Mouse (Mus musculus) neural tube, embryonic 15.5 days (tissue): ENCODE measurements at regions not wholly inside any gene's neighbourhood (a gene's known extent, or its start where the extent isn't known, plus 50 kb on each side); places are given as distances from the start of the nearest gene placed in this dataset.

Experiments used
- ATAC-seq: fragments of 200-750 bp; cut with Nextera tagmentation; 2 replicates; pipeline ENCODE4 v1.8.0; 2017; ENCODE audit warnings: mild to moderate bottlenecking, moderate TSS enrichment, moderate library complexity; ENCODE audit not compliant: low FRiP score
- H3K27ac ChIP-seq: fragments of 300-500 bp; sonication (generic); replicated peaks from 2 replicates; pipeline ENCODE4 v1.5.1; 2015; ENCODE audit warnings: mild to moderate bottlenecking, inconsistent platforms
- H3K27me3 ChIP-seq: fragments of 300-500 bp; sonication (generic); replicated peaks from 2 replicates; pipeline ENCODE4 v1.6.1; 2015; ENCODE audit warnings: inconsistent platforms
- H3K36me3 ChIP-seq: fragments of 300-500 bp; sonication (generic); 2 replicates; pipeline ENCODE4 v1.6.1; 2015; ENCODE audit warnings: inconsistent platforms
- H3K4me1 ChIP-seq: fragments of 300-500 bp; sonication (generic); 2 replicates; pipeline ENCODE4 v1.6.1; 2015; ENCODE audit warnings: inconsistent platforms
- H3K4me2 ChIP-seq: fragments of 300-500 bp; sonication (generic); 2 replicates; pipeline ENCODE4 v1.6.1; 2015; ENCODE audit warnings: inconsistent platforms, mild to moderate bottlenecking, moderate library complexity
- H3K4me3 ChIP-seq: fragments of 300-500 bp; sonication (generic); replicated peaks from 2 replicates; pipeline ENCODE4 v1.5.1; 2015; ENCODE audit warnings: mild to moderate bottlenecking, inconsistent platforms
- H3K9ac ChIP-seq: fragments of 300-500 bp; sonication (generic); replicated peaks from 2 replicates; pipeline ENCODE4 v1.6.1; 2015; ENCODE audit warnings: mild to moderate bottlenecking, inconsistent platforms
- H3K9me3 ChIP-seq: fragments of 300-500 bp; sonication (generic); replicated peaks from 2 replicates; pipeline ENCODE4 v1.6.1; 2016; ENCODE audit warnings: inconsistent platforms
- WGBS: fragments of 180-500 bp; shearing (Covaris S2); methylation state at CpG from one replicate; pipeline ENCODE4 v1.1.7; 2015; ENCODE audit warnings: mixed read lengths; 5-methylcytosine and 5-hydroxymethylcytosine counted together

- 84% methylated on average over 6 of the region's 6 CpGs for WGBS
- no peak overlapping the region for H3K4me3 ChIP-seq
- ATAC-seq = no peak
- no peak overlapping the region for H3K27ac ChIP-seq
- no peaks in the 10 kb centered on the region for H3K4me1 ChIP-seq
- no peak overlapping the region for H3K4me2 ChIP-seq
- no peak overlapping the region for H3K9ac ChIP-seq
- H3K9me3 ChIP-seq = no peaks in the 10 kb centered on the region
- H3K36me3 ChIP-seq = no peaks in the 10 kb centered on the region
- no peaks in the 10 kb centered on the region for H3K27me3 ChIP-seq
Observed at GRCm38 (mm10) chr12:8070788-8071187, 93.3 kb downstream of the Apob start.

- Histone ChIP-seq H3K27ac (no peak overlapping the region), H3K4me2 (no peak overlapping the region), H3K9me3 (no peaks in the 10 kb centered on the region), H3K9ac (no peak overlapping the region), H3K36me3 (no peaks in the 10 kb centered on the region), H3K4me1 (no peaks in the 10 kb centered on the region), H3K27me3 (no peaks in the 10 kb centered on the region), H3K4me3 (no peak overlapping the region)
- 80% methylated on average over 4 of the region's 4 CpGs for WGBS
- no peak for ATAC-seq
Observed at GRCm38 (mm10) chr12:8071286-8071685, 93.8 kb downstream of the Apob start.

- H3K27ac ChIP-seq = no peak overlapping the region
- no peaks in the 10 kb centered on the region for H3K9me3 ChIP-seq
- H3K4me1 ChIP-seq = no peaks in the 10 kb centered on the region
- H3K9ac ChIP-seq = no peak overlapping the region
- ATAC-seq = no peak
- H3K36me3 ChIP-seq = no peaks in the 10 kb centered on the region
- H3K4me2 ChIP-seq = no peak overlapping the region
- H3K4me3 ChIP-seq = no peak overlapping the region
- H3K27me3 ChIP-seq = no peaks in the 10 kb centered on the region
Observed at GRCm38 (mm10) chr12:8076010-8076540, 98.6 kb downstream of the Apob start.

GRCm38 (mm10) chr12:8077346-8077745 lies 99.9 kb downstream of the Apob start:
- Histone ChIP-seq H3K27ac (no peak overlapping the region), H3K9me3 (no peaks in the 10 kb centered on the region), H3K4me2 (no peak overlapping the region), H3K36me3 (no peaks in the 10 kb centered on the region), H3K27me3 (no peaks in the 10 kb centered on the region), H3K4me1 (no peaks in the 10 kb centered on the region), H3K9ac (no peak overlapping the region), H3K4me3 (no peak overlapping the region)
- WGBS = 92% methylated on average over 4 of the region's 4 CpGs
- no peak for ATAC-seq

GRCm38 (mm10) chr12:8078046-8078445 lies 100.6 kb downstream of the Apob start:
- WGBS = 75% methylated on average over 3 of the region's 3 CpGs
- Histone ChIP-seq H3K36me3 (no peaks in the 10 kb centered on the region), H3K27me3 (no peaks in the 10 kb centered on the region), H3K4me3 (no peak overlapping the region), H3K4me1 (no peaks in the 10 kb centered on the region), H3K27ac (no peak overlapping the region), H3K9me3 (no peaks in the 10 kb centered on the region), H3K9ac (no peak overlapping the region), H3K4me2 (no peak overlapping the region)
- ATAC-seq = no peak

- H3K4me2 ChIP-seq = no peak overlapping the region
- ATAC-seq = no peak
- 77% methylated on average over 8 of the region's 8 CpGs for WGBS
Observed at GRCm38 (mm10) chr12:8082688-8083661, 105.5 kb downstream of the Apob start.

GRCm38 (mm10) chr12:8087958-8088357 lies 110.5 kb downstream of the Apob start:
- no peak overlapping the region for H3K27ac ChIP-seq
- no peak overlapping the region for H3K4me3 ChIP-seq
- ATAC-seq = no peak
- H3K4me2 ChIP-seq = no peak overlapping the region
- WGBS = 65% methylated on average over 1 of the region's 3 CpGs
- no peak overlapping the region for H3K9ac ChIP-seq
- no peaks in the 10 kb centered on the region for H3K4me1 ChIP-seq
- no peaks in the 10 kb centered on the region for H3K27me3 ChIP-seq
- H3K9me3 ChIP-seq = 0 out of 2 replicates have a peak, but pooled peaks cover 2% of the 10 kb centered on the region
- no peaks in the 10 kb centered on the region for H3K36me3 ChIP-seq

More at GRCm38 (mm10) chr12:8082688-8083661, 105.5 kb downstream of the Apob start:
- H3K9ac ChIP-seq = no peak overlapping the region
- H3K9me3 ChIP-seq = no peaks in the 10 kb centered on the region
- H3K4me3 ChIP-seq = no peak overlapping the region
- no peak overlapping the region for H3K27ac ChIP-seq
- no peaks in the 10 kb centered on the region for H3K36me3 ChIP-seq
- no peaks in the 10 kb centered on the region for H3K27me3 ChIP-seq
- no peaks in the 10 kb centered on the region for H3K4me1 ChIP-seq

GRCm38 (mm10) chr12:8089423-8090278 lies 112.2 kb downstream of the Apob start:
- Histone ChIP-seq H3K4me2 (no peak overlapping the region), H3K4me1 (no peaks in the 10 kb centered on the region), H3K27me3 (no peaks in the 10 kb centered on the region), H3K4me3 (no peak overlapping the region), H3K36me3 (no peaks in the 10 kb centered on the region), H3K27ac (no peak overlapping the region), H3K9ac (no peak overlapping the region), H3K9me3 (0 out of 2 replicates have a peak, but pooled peaks cover 2% of the 10 kb centered on the region)
- 85% methylated on average over 8 of the region's 8 CpGs for WGBS
- ATAC-seq = no peak

- no peaks in the 10 kb centered on the region for H3K4me1 ChIP-seq
- no peaks in the 10 kb centered on the region for H3K36me3 ChIP-seq
- H3K27me3 ChIP-seq = no peaks in the 10 kb centered on the region
- WGBS = 76% methylated on average over 2 of the region's 2 CpGs
- ATAC-seq = no peak
- H3K9ac ChIP-seq = no peak overlapping the region
- H3K27ac ChIP-seq = no peak overlapping the region
- no peak overlapping the region for H3K4me2 ChIP-seq
- 0 out of 2 replicates have a peak, but pooled peaks cover 2% of the 10 kb centered on the region for H3K9me3 ChIP-seq
- H3K4me3 ChIP-seq = no peak overlapping the region
Observed at GRCm38 (mm10) chr12:8090279-8090626, 112.8 kb downstream of the Apob start.

- H3K4me3 ChIP-seq = no peak overlapping the region
- H3K36me3 ChIP-seq = no peaks in the 10 kb centered on the region
- no peak overlapping the region for H3K27ac ChIP-seq
- ATAC-seq = no peak
- H3K9me3 ChIP-seq = 0 out of 2 replicates have a peak, but pooled peaks cover 2% of the 10 kb centered on the region
- no peak overlapping the region for H3K9ac ChIP-seq
- WGBS = 96% methylated on average over 1 of the region's 1 CpGs
- no peaks in the 10 kb centered on the region for H3K27me3 ChIP-seq
- no peak overlapping the region for H3K4me2 ChIP-seq
- H3K4me1 ChIP-seq = no peaks in the 10 kb centered on the region
Observed at GRCm38 (mm10) chr12:8093437-8093836, 114.5 kb upstream of the Ldah start.

GRCm38 (mm10) chr12:8095946-8096345 lies 112.0 kb upstream of the Ldah start:
- no peak for ATAC-seq
- Histone ChIP-seq H3K4me1 (no peaks in the 10 kb centered on the region), H3K4me3 (no peak overlapping the region), H3K27ac (no peak overlapping the region), H3K36me3 (no peaks in the 10 kb centered on the region), H3K9ac (no peak overlapping the region), H3K27me3 (no peaks in the 10 kb centered on the region), H3K4me2 (no peak overlapping the region), H3K9me3 (0 out of 2 replicates have a peak, but pooled peaks cover 2% of the 10 kb centered on the region)
- 71% methylated on average over 2 of the region's 2 CpGs for WGBS
